Mouse (Mus musculus): ENCODE measurements around the gene H6pd. TPM values are rescaled to one million over a fixed set of nuclear protein-coding genes. Genes with fewer than 3 reads are reported as not detected.
A peak's percentile ranks its signal among the peaks of the same experiment; 100 is the strongest.

H6pd gene
- polyA plus RNA-seq, 1 experiment from 2014 or later = 3.1 TPM

DNA sequence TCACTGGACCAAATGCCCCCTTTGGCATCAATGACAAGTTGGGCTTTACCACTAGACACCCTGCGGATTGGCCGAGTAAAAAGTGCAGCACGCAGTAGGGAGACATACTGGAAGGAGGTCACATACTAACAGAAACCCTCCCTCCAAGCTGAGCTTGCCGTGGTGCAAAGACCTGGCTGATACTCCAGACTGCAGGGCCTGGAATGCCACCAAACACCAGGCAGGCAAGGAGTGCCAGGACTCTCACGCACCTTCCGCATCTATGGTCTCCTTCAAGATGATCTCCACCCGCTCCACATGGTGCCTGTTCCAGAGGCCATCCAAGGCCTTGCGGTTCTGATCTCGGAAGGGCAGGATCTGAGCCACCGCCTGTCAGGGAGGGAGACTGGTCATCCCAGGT lies 14.6 kb downstream of the H6pd start:
- no peak overlapping the region for H3K4me2 ChIP-seq (replicated peaks)
- ATAC-seq (ENCODE audit: low FRiP score) = no peak
- H3K36me3 ChIP-seq (replicated peaks; ENCODE audit: control insufficient read depth, insufficient read depth) = no peaks in the 10 kb centered on the region
- H3K27ac ChIP-seq = no peak overlapping the region
- no peaks in the 10 kb centered on the region for H3K9me3 ChIP-seq (ENCODE audit: control insufficient read depth, low read length)
- no peak overlapping the region for H3K9ac ChIP-seq
- peaks cover 20% of the 10 kb centered on the region for H3K4me1 ChIP-seq (replicated peaks; ENCODE audit: control insufficient read depth, insufficient read depth, low read length)
- no peaks in the 10 kb centered on the region for H3K27me3 ChIP-seq (ENCODE audit: control insufficient read depth, insufficient read depth, low read length)
- no peak overlapping the region for H3K4me3 ChIP-seq (replicated peaks; ENCODE audit: low read length)
- DNase-seq (ENCODE audit: low spot score) = no peak
- WGBS = 92% methylated on average over 10 of the region's 10 CpGs

DNA sequence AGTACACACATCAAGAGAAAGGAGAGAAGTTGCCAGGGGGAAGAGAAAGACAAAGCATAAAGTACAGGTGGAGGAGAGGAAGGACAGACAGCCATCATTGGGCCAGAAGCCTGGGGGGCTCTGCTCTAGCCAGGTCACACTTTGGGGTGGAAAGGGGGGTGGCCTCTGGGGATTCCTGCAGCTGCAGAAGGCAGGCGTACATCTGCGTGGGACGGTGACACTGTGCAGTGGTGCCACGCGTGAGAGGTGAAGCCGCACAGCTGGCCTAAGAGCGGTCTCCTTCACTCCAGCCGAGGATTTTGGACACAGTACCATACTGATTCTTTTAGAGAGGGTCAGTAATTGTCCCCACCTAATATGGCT lies 16.2 kb downstream of the H6pd start:
- DNase-seq (ENCODE audit: low spot score) (no peak), ATAC-seq (ENCODE audit: low FRiP score) (no peak)
- H3K9me3 ChIP-seq (ENCODE audit: control insufficient read depth, low read length) = no peaks in the 10 kb centered on the region
- H3K27ac ChIP-seq = no peak overlapping the region
- H3K9ac ChIP-seq = no peak overlapping the region
- 87% methylated on average over 8 of the region's 8 CpGs for WGBS
- H3K27me3 ChIP-seq (ENCODE audit: control insufficient read depth, insufficient read depth, low read length) = no peaks in the 10 kb centered on the region
- no peaks in the 10 kb centered on the region for H3K36me3 ChIP-seq (replicated peaks; ENCODE audit: control insufficient read depth, insufficient read depth)
- H3K4me3 ChIP-seq (replicated peaks; ENCODE audit: low read length) = no peak overlapping the region
- peaks cover 22% of the 10 kb centered on the region for H3K4me1 ChIP-seq (replicated peaks; ENCODE audit: control insufficient read depth, insufficient read depth, low read length)
- no peak overlapping the region for H3K4me2 ChIP-seq (replicated peaks)

DNA sequence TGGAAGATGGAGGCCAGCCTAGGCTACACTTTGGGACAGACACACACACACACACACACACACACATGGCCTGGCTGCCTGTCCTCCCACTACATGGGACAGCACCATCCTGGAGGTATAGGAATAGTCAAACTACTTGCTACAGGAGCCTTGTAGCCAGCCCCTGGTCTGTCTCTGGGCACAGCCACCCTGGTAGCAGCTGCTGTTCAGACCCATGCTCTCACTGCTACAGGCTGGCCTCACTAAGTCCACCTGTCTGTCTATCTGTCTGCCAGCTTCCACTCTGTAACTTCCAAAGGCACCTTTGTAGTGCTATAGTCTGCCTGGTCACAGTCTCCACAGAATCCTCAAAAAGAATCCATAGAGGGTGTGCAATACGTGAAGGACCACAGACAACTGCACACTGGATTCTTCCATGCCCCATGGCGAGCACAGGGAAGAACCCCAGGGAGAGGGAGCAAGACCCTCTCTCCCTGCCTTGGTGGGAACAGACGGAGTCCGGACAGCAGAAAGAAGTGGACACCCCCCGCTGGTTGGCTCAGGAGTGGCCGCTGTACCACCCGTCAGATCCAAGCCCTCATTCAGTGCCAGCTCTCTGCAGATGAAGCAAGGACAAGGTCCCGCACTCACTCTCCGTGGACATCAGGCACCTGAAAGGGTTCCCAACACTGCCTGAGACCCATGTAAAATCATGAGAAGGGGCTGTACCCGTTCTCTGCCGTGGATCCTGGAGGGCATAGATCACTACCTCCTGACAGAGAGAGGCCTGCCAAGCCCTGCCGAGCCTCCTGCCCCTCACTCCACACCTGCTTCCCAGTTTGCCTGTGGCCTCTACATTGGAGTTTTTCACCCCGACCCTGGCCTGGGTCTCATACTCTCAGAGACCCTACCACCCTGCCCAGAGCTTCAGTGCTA lies 16.8 kb downstream of the H6pd start:
- 79% methylated on average over 13 of the region's 13 CpGs for WGBS
- no peaks in the 10 kb centered on the region for H3K27me3 ChIP-seq (ENCODE audit: control insufficient read depth, insufficient read depth, low read length)
- no peak for ATAC-seq (ENCODE audit: low FRiP score)

DNA sequence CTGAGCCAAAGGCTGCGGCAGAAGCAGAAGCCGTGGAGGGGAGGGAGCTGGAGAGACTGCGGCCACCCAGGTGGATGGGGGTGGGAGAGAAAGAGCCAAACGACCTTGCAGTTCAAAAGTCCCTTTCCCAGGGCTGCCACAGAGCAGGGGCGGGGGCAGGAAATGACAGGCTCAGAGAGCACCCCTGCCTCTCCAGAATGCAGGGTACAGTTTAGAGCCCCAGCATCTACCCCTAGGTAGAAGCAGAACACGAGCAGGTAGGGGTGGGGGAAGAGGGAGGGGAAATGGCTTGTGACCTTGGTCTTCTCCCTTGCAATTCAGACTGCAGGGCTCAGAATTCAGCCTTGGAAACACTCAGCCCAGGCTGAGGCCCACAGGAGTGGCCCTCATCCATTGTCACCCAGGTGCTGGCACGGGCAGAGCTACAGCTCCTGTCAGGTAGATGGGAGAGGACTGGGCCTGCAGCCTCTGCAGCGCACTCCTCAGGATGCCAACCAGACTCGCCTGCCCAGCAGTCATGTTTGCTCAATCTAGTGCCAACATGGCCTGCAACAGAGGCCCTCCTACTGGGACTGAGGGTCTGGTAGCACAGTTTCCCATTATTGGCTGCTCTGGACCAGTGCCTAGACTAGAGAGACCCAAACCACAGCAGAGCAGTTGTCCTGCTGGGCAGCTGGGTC lies 17.7 kb downstream of the H6pd start:
- H3K9me3 ChIP-seq (ENCODE audit: control insufficient read depth, low read length) = no peaks in the 10 kb centered on the region
- peaks cover 22% of the 10 kb centered on the region for H3K4me1 ChIP-seq (replicated peaks; ENCODE audit: control insufficient read depth, insufficient read depth, low read length)
- H3K9ac ChIP-seq = no peak overlapping the region
- no peak for ATAC-seq (ENCODE audit: low FRiP score)
- H3K27ac ChIP-seq = no peak overlapping the region
- no peak overlapping the region for H3K4me2 ChIP-seq (replicated peaks)
- no peaks in the 10 kb centered on the region for H3K36me3 ChIP-seq (replicated peaks; ENCODE audit: control insufficient read depth, insufficient read depth)
- H3K4me3 ChIP-seq (replicated peaks; ENCODE audit: low read length) = no peak overlapping the region
- 30% methylated on average over 9 of the region's 9 CpGs for WGBS
- no peaks in the 10 kb centered on the region for H3K27me3 ChIP-seq (ENCODE audit: control insufficient read depth, insufficient read depth, low read length)
- no peak for DNase-seq (ENCODE audit: low spot score)

More for the DNA sequence above, 16.8 kb downstream of the H6pd start:
- Histone ChIP-seq H3K4me3 (replicated peaks; ENCODE audit: low read length) (no peak overlapping the region), H3K9ac (no peak overlapping the region), H3K27ac (no peak overlapping the region), H3K4me2 (replicated peaks) (no peak overlapping the region), H3K36me3 (replicated peaks; ENCODE audit: control insufficient read depth, insufficient read depth) (no peaks in the 10 kb centered on the region), H3K4me1 (replicated peaks; ENCODE audit: control insufficient read depth, insufficient read depth, low read length) (peaks cover 22% of the 10 kb centered on the region), H3K9me3 (ENCODE audit: control insufficient read depth, low read length) (no peaks in the 10 kb centered on the region)
- no peak for DNase-seq (ENCODE audit: low spot score)

DNA sequence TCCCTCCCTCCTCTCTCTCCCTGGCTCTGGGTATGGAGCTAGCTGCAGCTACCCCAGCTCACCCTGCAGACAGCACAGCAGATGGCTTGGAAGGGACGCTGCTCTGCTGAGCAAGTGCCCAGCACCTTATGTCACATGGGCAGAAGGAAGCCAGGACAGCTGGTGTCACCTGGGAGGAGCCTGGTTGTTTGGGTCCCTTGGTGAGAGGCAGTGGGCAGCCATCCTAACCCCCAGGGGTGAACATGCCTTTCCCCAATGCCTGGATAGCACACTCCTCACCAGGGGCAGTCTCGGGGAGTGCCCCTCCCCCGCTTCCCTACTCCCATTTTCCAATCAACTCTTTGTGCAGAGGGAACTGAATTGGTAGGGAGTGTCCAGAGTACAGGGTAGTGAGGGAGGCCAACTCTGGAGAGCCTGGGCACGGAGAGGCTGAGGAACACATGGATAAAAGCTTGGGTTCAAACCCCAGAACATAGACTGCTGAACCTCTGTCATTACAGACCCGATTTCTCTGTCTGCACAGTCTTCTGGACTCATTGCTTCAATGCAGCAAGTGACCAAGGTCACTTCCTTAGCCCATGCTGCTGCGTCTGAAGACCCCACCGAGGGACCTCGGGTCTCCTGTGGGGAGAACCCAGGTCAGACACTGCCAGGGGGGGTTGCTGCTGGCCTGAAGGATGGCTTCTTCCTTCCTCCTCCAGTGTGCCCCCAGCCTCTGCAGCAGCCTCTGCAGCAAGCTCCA lies 18.4 kb downstream of the H6pd start:
- Histone ChIP-seq H3K27me3 (ENCODE audit: control insufficient read depth, insufficient read depth, low read length) (no peaks in the 10 kb centered on the region), H3K9ac (no peak overlapping the region), H3K36me3 (replicated peaks; ENCODE audit: control insufficient read depth, insufficient read depth) (no peaks in the 10 kb centered on the region), H3K4me2 (replicated peaks) (no peak overlapping the region), H3K9me3 (ENCODE audit: control insufficient read depth, low read length) (no peaks in the 10 kb centered on the region), H3K4me1 (replicated peaks; ENCODE audit: control insufficient read depth, insufficient read depth, low read length) (peaks cover 22% of the 10 kb centered on the region), H3K27ac (no peak overlapping the region), H3K4me3 (replicated peaks; ENCODE audit: low read length) (no peak overlapping the region)
- ATAC-seq (ENCODE audit: low FRiP score) = peak; percentile 45; the same call in 1 of the 2 replicates
- no peak for DNase-seq (ENCODE audit: low spot score)
- WGBS = 11% methylated on average over 8 of the region's 8 CpGs

DNA sequence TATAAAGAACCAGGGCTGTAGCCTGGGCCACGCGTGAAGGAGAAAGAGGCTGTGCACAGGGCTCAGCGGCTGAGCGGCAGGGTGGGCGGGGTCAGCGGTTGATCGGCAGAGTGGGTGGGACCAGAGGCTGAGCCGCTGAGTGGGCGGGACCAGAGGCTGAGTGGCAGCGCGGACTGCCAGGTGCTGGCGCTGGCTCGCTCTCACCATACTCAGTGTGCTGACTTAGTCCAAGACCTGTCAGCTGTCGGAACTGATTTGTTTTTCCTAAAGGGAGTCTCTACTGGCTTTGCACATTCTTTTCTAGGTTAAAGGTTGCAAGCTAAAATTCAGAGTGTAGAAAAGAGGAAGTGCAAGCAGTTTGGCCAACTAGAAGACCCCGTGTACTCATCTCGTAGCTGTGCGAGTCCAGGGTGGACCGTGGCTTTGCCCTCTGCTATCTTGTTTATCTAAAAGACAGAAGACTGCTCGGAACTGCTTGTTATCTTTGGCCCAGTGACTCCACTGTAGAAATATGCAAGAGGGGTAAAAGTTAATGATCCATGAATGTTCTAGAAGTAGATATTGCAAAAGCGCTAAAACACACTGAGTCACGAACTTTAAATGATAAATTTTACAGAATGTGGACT lies 19.8 kb downstream of the H6pd start:
- Histone ChIP-seq H3K9me3 (ENCODE audit: control insufficient read depth, low read length) (no peaks in the 10 kb centered on the region), H3K4me3 (replicated peaks; ENCODE audit: low read length) (peak overlapping the region; percentile 10; the same call in 1 of the 2 replicates), H3K27ac (peak overlapping the region; percentile 69), H3K27me3 (ENCODE audit: control insufficient read depth, insufficient read depth, low read length) (no peaks in the 10 kb centered on the region), H3K36me3 (replicated peaks; ENCODE audit: control insufficient read depth, insufficient read depth) (no peaks in the 10 kb centered on the region), H3K4me2 (replicated peaks) (peak overlapping the region; percentile 51), H3K9ac (peak overlapping the region; percentile 51), H3K4me1 (replicated peaks; ENCODE audit: control insufficient read depth, insufficient read depth, low read length) (peaks cover 22% of the 10 kb centered on the region)
- ATAC-seq (ENCODE audit: low FRiP score) (peak; percentile 85), DNase-seq (ENCODE audit: low spot score) (peak; percentile 84)
- WGBS = 9% methylated on average over 21 of the region's 21 CpGs

DNA sequence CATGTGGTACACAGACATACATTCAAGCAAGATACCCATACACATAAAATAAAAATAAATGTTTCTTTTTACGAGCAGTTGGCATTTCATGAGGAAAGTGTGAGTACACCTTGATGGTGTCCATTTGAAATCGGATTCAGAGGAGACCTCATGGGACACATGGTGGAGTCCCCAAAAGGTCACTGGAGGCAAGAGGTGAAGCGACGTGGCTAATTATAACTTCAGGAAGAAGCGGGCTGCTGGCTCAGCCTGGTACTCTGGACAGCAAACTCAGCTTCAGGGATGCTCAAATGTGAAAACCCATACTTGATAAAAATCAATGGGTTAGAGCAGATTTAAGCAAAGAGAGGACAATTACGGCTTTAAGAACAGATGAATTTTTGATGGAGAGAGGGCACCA lies 20.5 kb downstream of the H6pd start:
- 68% methylated on average over 6 of the region's 6 CpGs for WGBS
- H3K9ac ChIP-seq = peak overlapping the region; percentile 51
- peak overlapping the region; percentile 69 for H3K27ac ChIP-seq
- no peak for DNase-seq (ENCODE audit: low spot score)
- H3K4me1 ChIP-seq (replicated peaks; ENCODE audit: control insufficient read depth, insufficient read depth, low read length) = peaks cover 22% of the 10 kb centered on the region
- 0 out of 2 replicates have a peak overlapping the region, but pooled peaks have one; percentile 10 for H3K4me3 ChIP-seq (replicated peaks; ENCODE audit: low read length)
- no peaks in the 10 kb centered on the region for H3K36me3 ChIP-seq (replicated peaks; ENCODE audit: control insufficient read depth, insufficient read depth)
- ATAC-seq (ENCODE audit: low FRiP score) = no peak
- no peaks in the 10 kb centered on the region for H3K27me3 ChIP-seq (ENCODE audit: control insufficient read depth, insufficient read depth, low read length)
- peak overlapping the region; percentile 51 for H3K4me2 ChIP-seq (replicated peaks)
- H3K9me3 ChIP-seq (ENCODE audit: control insufficient read depth, low read length) = no peaks in the 10 kb centered on the region

DNA sequence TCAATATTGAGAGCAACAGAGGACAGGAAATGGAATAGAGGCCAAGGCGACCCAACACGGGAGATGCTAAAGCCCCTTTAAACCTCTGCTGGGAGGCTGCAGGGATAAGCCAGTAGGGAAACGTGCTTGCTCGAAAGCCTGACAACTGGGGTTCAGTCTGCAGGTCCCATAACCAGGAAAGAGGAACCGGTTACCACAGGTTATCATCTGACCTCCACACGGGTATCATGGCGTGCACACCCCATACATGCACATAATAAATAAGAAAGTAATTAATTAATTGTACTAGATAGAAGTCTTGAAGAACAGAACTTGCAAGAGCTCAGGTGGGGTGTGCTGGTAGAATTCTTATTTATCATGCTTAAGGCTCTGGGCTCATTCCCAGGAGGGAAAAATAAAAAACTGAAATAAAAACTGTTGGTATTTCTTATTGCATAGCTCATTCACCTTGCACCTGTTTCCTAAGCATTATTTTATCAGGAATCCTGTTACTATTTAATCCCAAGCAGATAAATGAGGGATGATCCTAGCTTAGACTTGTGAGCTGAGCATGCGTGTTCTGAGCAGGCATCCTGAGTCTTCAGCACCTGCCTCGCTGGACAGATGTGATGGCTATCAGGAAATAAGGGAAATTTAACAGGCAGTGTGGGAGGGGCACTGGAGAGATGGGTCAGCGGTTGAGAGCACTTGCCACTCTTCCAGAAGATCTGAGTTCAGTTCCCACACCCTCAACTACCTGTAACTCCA lies 22.0 kb downstream of the H6pd start:
- H3K27me3 ChIP-seq (ENCODE audit: control insufficient read depth, insufficient read depth, low read length) = no peaks in the 10 kb centered on the region
- peaks cover 22% of the 10 kb centered on the region for H3K4me1 ChIP-seq (replicated peaks; ENCODE audit: control insufficient read depth, insufficient read depth, low read length)
- H3K9me3 ChIP-seq (ENCODE audit: control insufficient read depth, low read length) = no peaks in the 10 kb centered on the region
- H3K9ac ChIP-seq = no peak overlapping the region
- H3K36me3 ChIP-seq (replicated peaks; ENCODE audit: control insufficient read depth, insufficient read depth) = no peaks in the 10 kb centered on the region
- H3K4me3 ChIP-seq (replicated peaks; ENCODE audit: low read length) = no peak overlapping the region
- H3K4me2 ChIP-seq (replicated peaks) = no peak overlapping the region
- 86% methylated on average over 10 of the region's 10 CpGs for WGBS
- H3K27ac ChIP-seq = no peak overlapping the region
- ATAC-seq (ENCODE audit: low FRiP score) (no peak), DNase-seq (ENCODE audit: low spot score) (no peak)

Data from hindbrain, embryonic 14.5 days (tissue).